Mouse (Mus musculus) forelimb bud, embryonic 11.5 days (tissue): ENCODE measurements around the gene Arhgap10.
A peak's percentile ranks its signal among the peaks of the same experiment; 100 is the strongest.

Experiments used
- DNase-seq: peaks from one replicate; pipeline ENCODE4 v3.0.0-alpha.2; 2012; ENCODE audit warnings: low read depth, low spot score

Gene Arhgap10

DNA sequence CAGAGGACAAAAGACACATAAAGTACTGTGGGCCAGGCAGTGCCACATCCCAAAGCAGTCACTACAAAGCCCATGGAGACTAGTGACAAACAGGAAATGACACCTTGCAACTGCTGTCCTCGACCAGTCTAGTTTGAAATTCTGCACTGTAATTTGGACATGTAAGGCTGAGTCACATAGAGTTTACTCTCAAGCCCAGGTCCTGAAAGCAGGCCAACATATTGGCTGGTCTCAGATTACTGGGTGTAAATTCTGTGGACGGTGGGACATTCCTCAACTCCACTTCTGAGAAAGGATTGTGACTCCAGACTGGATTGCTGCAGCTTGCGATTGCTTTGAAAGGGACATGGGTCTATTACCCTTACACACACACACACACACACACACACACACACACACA lies 229.7 kb downstream of the Arhgap10 start:
- DNase-seq, result no peak

GRCm38 (mm10) chr8:77284473-77284872 lies 233.3 kb downstream of the Arhgap10 start:
- no peak for DNase-seq

DNA sequence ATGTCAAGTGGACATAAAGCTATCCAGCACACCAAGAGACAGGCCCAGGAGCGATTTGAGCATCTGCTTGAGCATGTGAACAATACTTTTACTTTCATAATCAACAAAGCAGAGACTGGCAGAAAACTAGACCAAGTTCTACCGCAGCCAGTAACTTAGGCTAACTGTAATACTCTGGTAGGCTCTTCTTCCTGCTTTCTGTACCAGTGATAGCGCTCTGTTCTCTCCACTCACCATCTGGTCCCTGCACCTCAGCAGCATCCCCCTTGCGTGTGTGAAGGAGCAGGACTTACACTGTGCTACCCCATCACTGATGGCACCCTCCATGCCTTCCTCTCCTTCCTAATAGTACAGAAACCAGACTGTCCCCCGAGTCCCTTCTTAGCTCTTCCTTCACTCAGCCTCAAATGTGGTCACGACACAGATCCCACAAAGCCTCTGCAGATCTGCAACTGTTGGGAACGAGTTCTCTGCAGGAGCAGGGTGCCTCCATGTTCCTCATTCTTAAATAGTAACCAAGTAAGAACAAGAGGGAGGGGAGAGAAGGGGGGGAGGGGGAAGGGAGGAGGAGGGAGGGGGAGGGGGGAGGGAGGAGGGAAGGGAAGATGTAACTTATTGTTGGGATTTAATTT lies 235.0 kb downstream of the Arhgap10 start:
- DNase-seq, result no peak

GRCm38 (mm10) chr8:77279977-77280376 lies 237.8 kb downstream of the Arhgap10 start:
- DNase-seq, result peak; percentile 32

DNA sequence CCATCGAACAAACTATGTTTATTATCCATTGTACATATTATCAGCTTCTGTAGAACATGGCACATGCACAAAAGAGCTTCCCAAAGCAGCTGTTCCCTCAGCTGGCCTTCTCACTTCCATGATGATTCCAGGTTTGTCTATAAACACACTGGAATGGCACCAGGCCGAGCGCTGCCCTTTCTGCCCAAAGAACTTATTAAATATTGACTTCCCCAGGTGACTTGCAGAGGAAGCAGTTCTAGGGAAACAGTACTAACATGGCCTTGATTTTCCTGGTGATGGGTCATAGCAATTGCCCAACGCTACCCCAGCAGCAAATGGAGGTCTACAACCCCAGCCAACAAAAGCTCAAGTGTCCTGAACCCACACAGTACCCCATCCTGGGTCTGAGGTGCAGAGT lies 239.5 kb downstream of the Arhgap10 start:
- no peak for DNase-seq

DNA sequence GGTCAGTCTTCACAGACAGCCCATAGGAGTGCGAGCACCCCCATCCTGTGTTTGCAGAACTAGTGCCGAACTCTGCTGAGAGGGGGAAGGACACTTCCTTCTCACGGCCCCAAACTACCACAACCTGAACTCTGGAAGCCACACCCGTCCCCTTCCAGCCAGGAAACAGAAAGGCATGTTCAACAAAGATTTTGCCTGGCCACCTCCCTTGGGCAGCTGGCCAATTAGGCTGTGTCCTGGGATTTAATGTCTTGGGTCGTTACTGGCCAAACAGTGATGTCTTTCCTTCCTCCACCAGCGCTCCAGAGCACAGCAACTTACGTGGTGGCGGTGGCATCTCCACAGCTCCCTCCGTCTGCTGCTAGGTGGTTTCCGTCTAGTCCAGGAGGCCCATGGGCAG lies 240.9 kb downstream of the Arhgap10 start:
- no peak for DNase-seq

DNA sequence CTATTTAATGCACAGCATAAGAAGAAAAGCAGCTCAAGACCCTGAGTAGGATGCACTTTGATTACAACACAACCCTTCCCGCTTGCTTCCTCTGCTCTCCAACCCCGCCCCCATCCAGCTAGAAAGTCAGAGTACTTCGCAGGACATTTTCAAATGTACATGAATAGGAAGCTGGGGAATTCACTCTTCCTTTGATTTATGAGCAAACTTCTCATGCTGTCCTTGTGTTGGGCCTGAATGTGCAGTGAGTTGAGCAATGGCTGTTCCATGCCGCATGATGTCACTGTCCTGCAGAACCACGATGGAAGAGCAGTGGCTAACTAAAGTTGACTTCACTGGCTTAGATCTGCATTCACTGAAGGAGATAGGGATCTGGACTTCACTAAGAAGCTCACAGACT lies 242.2 kb downstream of the Arhgap10 start:
- no peak for DNase-seq

DNA sequence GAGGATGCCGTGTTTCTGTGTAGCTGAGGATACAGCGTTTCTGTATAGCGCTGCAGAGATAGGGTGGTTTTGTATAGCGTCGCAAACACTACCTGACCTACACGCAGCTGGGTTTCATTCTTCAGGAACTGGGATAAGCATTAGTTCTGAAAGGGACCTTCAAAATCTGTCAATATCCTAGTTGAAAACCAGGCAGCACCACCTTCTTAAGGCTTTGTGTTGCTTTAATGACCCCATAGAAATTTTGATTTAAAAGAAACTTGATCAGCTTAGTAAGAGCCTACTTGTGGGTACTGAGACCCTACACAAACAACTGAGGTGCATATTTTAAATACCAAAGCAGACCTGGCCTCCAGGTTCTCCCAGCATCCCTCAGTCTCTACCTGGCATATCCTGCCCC lies 245.6 kb downstream of the Arhgap10 start:
- DNase-seq, result no peak

DNA sequence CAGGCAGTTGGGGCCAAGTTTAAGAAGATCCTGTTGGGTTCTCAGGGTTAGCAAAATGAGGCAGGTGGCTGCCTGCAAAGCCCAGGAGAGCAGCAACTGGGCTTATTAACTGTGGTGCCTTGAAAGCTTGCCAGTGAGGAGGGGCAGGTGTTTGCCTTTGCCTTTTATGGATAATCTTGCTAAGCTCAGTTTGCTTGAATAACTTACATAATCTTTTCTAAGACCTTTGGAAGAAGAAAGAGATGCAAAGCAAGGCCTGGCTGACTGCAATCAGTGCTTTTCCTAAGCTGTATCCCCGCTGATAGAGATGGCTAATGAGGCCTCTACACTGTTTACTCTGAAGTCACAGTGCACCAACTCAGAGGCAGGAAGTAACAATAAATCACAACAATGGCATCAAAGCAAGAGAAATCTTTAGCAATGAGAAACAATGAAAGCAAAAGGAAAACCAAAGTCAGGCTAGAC lies 249.8 kb downstream of the Arhgap10 start:
- DNase-seq, result no peak

GRCm38 (mm10) chr8:77262216-77263009 lies 255.3 kb downstream of the Arhgap10 start:
- no peak for DNase-seq

DNA sequence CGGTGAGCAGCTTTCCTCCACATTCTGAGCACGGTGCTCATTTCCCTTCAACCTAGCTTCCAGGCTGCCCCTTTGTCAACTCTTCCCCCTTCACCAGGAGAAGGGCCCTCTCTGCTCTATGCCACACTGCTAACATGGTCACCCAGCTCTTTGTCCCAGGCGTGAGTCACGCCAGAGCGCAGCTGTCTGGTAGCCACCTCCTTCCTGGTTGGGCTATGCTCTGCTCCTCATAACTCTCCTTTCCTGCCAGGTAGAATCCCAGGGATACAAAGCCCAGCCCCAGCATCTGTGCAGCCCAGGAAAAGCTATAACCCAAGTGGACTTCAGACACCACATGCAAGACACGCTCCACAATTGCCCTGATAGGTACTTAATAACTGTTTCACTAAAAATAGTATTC lies 256.5 kb downstream of the Arhgap10 start:
- no peak for DNase-seq

DNA sequence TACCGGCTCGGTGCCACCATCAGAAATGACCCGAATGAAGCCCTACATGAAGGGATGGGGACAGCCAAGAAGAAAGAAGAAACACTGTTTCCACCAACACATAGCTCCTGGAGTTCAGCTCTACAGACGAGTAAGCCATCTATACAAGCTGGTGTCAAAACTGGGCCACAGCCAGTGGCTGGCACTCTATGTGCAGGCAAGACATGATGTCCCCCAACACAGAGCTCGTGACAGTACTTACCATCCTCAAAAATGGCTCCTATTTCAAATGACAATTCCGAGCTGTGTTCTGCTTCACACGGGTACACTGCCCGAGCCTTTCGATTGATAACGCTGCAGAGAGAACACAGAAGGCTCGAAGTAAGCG lies 260.7 kb downstream of the Arhgap10 start:
- no peak for DNase-seq

DNA sequence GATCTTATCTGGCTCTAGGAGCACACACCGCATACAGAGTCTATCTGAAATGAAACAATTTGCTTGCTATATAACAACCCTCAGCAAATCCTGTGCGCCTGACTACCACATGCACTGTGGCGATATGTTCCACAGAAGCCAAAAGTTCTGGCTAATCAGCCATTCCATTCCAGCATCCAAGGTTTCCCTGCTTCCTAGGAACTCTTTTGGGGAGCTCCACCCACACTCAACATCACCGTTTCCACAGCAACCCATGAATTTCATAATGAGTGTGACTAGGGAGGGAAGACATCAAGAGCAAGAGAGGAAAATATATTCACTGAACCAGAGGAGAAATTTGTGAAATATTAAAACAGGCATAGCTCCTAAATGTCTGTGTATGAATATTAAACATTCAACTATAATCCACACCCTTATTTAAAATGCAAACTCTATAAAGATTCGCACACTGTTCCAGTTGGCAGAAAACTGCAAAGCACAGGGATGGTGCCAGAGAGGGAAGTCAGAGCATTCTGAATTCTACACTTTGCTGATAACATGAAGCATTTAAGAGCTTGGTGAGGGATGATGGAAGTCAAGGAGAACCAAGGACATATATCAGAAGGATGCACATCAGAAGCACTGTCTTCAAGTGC lies 261.2 kb downstream of the Arhgap10 start:
- no peak for DNase-seq

- no peak for DNase-seq
Observed at GRCm38 (mm10) chr8:77254466-77254865, 263.3 kb downstream of the Arhgap10 start.

DNA sequence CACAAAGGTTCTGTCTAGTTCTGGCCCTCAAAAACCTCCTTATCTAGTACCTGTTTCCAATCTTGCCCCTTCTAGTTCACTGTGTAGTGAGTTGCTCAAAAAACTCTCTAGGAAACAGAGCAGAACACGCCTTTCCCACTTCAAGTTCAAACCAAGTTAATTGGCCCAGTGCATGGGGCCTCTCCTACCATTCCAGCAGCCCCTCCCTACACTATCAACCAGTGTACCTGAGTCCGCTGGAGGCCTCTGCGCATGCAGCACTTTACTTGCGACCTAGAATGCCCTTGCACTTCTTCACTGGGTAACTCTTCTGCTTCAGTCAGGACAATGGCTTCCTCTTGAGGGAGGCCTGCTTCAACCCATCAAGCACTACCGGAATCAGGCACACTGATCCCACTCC lies 266.6 kb downstream of the Arhgap10 start:
- DNase-seq, result no peak

DNA sequence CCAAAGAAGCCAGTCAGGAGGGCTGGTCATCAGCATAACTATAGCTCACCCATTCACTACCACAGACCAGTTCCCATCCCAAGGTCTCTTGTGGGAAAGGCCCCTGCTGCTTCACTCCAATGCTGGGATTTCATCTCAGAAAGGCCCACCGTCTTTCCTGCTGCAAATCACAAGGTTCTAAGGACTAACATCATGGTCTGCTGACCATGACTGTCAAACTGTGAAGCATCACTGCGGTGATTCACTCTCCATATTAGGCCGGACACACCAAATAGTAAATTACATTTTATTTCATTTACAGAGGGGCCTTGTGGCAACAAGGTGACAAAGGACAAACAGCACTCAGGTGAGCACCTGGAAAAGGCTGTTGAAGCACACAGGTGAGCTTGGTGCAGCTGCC lies 267.7 kb downstream of the Arhgap10 start:
- DNase-seq, result no peak

- no peak for DNase-seq
Observed at GRCm38 (mm10) chr8:77241381-77241780, 276.4 kb downstream of the Arhgap10 start.

DNA sequence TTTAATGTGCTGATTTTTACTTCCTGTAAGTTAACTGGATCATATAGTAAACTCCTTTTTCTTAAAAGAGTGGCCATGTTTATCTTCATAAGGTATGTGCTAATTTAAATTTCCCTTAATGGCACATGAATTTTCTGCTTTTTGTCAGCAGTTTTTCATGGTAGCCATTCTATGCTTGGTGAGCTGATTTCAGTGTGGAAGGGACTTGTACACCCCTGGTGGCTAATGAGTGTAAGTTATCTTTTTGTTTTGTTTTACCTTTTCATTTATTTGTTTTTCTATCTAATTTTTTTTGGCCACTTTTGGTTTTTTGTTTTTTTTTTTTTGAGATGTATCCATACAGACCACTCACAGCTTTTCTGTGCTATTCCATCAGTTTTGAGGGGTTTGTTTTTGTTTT lies 278.3 kb downstream of the Arhgap10 start:
- DNase-seq, result no peak

- DNase-seq, result no peak
Observed at GRCm38 (mm10) chr8:77236701-77237100, 281.1 kb downstream of the Arhgap10 start.

- no peak for DNase-seq
Observed at GRCm38 (mm10) chr8:77232411-77232810, 285.3 kb downstream of the Arhgap10 start.

DNA sequence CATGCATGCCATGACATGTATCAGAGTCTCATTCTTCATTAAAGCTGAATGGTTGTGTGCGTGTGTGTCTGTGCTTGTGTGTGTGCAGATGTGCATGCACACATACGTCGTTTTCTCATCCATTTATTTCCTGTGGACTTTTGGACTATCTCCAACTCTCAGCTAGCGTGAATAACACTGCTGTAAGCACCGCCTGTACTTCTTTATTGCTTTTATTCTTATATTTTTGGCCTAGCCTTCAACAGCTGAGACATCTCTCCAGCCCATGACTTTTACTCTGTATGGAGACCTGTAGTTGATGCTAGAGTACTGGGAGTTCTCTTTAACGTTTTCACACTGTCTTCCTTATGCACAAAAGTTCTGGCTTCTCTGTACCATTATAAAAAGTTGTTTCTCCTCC lies 285.9 kb downstream of the Arhgap10 start:
- DNase-seq, result no peak

DNA sequence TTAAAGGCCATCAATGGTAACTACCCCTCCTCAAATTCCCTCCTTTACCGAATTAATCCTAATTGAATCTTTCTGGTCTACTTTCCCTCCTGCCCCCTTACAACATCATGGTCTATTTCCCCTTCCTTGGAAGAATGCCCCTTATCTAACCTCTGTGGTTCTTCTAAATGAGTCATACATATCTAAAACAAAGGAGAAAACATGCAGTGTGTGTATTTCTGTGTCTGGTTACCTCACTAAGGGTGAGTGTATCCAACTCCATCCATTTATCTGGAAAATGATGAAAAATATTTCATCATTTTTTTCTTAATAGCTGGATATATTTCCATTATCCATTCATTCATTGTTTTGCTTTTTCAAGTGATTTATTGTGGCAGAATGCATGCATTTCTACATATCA lies 286.5 kb downstream of the Arhgap10 start:
- no peak for DNase-seq

- DNase-seq, result no peak
Observed at GRCm38 (mm10) chr8:77228688-77229087, 289.1 kb downstream of the Arhgap10 start.
